Mouse (Mus musculus) MEL (cell line): Measurements from ENCODE around the gene Plcb4.

Source experiments
- CTCF ChIP-seq, 3 experiments: IDR thresholded peaks in 2 of 3; conservative IDR thresholded peaks in 1 of 3; 2 replicates each; pipeline ENCODE4 v1.5.1; 2011 to 2012; ENCODE audit warnings: low read length in 3 of 3, low read depth in 2 of 3, mild to moderate bottlenecking in 2 of 3, improper control_type of control experiment in 1 of 3, inconsistent platforms in 1 of 3, mixed read lengths in 1 of 3, moderate library complexity in 1 of 3; ENCODE audit not compliant: control insufficient read depth in 1 of 3, insufficient read depth in 1 of 3, poor library complexity in 1 of 3, severe bottlenecking in 1 of 3
- MAX ChIP-seq: IDR thresholded peaks from 2 replicates; pipeline ENCODE4 v1.6.1; 2011; ENCODE audit warnings: low read length, improper control_type of control experiment
- POLR2A ChIP-seq, 2 experiments: IDR thresholded peaks; 2 replicates each; pipeline ENCODE4 v1.6.1; 2011 to 2012; ENCODE audit warnings: low read length in 2 of 2, mild to moderate bottlenecking in 2 of 2, control low read depth in 1 of 2, improper control_type of control experiment in 1 of 2, low read depth in 1 of 2, moderate library complexity in 1 of 2; ENCODE audit not compliant: control insufficient read depth in 1 of 2, insufficient read depth in 1 of 2, poor library complexity in 1 of 2

DNA sequence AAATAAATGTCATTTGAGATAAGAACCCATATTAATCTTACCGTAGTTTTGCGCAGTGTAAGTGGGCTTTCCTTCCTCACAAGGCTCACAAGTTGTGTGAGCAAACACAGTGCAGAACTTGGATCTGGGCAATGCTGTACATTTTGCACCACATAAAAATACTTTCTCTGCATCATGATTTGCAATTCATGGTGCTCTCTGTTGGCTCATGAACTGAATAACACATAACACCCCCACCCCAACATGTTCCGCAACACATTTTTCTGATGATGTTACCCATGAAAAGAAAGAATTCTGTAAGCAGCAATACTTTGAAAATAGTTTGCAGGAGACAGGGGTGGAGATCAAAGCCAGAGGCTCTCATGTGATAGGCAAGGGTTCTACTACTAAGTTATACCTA is 174.9 kb downstream of the Plcb4 start:
- TF ChIP-seq POLR2A (IDR thresholded peaks at IDR 0.05; ENCODE audit: control insufficient read depth in 1 of 2, insufficient read depth in 1 of 2, low read depth in 1 of 2, low read length in 2 of 2, poor library complexity in 1 of 2) (no peak), CTCF (IDR thresholded peaks at IDR 0.05 in 2 of 3, conservative IDR thresholded peaks at IDR 0.05 in 1 of 3; ENCODE audit: control insufficient read depth in 1 of 3, insufficient read depth in 1 of 3, low read depth in 2 of 3, low read length in 3 of 3, poor library complexity in 1 of 3, severe bottlenecking in 1 of 3) (no peak), MAX (no peak)
